Mouse (Mus musculus) heart, adult 2 months (tissue): ENCODE measurements around the gene Ankrd11.

Experiments used
- CTCF ChIP-seq: fragments of 200-600 bp; IDR thresholded peaks from 2 replicates; pipeline ENCODE4 v1.8.1; 2022; ENCODE audit warnings: antibody characterized with exemption, mild to moderate bottlenecking, moderate library complexity
- POLR2A ChIP-seq: fragments of 200-500 bp; IDR thresholded peaks from 2 replicates; pipeline ENCODE4 v1.6.1; 2011; ENCODE audit warnings: mild to moderate bottlenecking, low read depth, low read length, control low read depth; ENCODE audit not compliant: insufficient read depth

DNA sequence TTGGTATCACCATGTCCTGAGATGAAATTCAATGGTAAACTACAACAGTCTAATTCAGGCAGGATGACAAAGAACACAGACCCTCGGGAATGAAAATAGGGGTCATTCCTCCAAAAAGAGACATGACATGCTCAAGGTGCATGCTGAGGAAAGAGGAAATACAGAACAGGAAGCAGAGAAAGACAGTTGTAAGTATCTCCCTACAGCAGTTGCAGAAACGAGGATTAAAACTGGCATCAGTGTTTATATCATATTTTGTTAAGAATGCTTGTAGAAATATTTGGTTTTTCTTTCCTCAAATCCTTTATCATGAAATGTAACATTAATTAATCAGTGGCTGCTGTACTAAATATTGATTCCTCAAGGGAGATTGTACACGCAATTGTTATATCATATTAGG lies 75.4 kb downstream of the Ankrd11 start:
- TF ChIP-seq POLR2A, result no peak
- no peak for TF ChIP-seq CTCF
